Mouse (Mus musculus): ENCODE measurements around the gene Gm29609.

Gm29609 gene

DNA sequence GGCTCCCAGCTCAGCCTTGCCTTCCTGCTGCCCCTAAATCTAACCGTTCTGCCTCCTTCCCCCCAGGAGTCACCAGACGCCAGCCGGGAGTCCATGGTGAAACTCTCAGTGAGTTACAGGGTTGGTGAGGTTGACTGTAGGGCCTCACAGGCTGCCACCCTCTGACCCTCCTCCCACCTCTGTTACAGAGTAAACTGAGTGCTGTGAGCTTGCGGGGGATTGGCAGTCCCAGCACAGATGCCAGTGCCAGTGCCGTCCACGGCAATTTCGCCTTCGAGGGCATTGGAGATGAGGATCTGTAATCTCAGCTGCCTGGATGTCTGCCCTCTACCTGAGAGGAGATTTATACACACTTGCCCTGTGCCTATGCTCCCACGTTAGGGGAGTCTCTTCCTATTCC is 18.5 kb upstream of the Gm29609 start:
- DNase-seq (ENCODE audit: low spot score in 2 of 2): no peak

DNA sequence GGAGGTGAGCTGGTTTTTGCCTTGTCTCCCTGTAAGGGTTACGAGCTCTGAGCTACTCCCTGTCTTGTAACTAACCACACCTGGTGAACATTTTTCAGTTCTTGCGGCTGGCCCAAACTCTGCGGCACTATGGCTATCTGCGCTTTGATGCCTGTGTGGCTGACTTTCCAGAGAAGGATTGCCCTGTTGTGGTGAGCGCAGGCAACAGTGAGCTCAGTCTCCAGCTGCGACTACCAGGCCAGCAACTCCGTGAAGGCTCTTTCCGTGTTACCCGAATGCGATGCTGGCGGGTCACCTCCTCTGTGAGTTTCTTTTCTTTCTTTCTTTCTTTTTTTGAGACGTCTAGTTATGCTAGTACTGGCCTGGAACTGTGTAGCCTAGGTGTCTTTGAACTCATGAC is 17.4 kb upstream of the Gm29609 start:
- DNase-seq (ENCODE audit: low spot score in 2 of 2): no peak

DNA sequence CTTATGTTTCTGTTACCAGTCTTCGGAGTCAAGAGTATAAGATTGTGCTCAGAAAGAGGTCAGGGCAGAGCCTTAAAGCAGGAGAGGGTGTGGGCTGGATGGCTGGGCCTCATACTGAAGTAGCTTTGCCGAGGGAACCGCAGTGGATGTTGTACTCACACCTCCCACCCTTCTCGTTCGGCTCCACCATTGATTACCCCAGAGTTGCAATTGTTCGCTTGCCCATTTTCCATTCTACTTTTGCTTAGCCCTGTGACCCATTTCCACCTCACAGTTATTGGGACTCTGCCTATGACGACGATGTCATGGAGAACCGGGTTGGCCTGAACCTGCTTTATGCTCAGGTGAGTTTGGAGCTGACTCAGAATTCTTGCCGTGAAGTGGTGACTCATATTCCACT is 16.5 kb upstream of the Gm29609 start:
- no peak for DNase-seq (ENCODE audit: low spot score in 2 of 2)

DNA sequence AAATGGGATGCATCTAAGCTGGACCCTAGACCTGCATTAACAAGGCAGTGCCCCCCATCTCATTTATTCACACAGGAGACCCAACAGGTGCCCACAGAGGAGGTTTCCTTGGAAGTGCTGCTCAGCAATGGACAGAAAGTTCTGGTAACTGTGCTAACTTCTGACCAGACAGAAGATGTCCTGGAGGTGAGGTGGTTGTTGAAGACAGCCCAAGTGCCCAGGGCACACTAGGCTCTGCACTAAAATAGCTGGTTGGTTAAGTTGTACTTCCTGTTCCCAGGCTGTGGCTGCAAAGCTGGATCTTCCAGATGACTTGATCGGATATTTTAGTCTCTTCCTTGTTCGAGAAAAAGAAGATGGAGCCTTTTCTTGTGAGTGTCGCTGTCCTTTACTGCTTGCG is 16.0 kb upstream of the Gm29609 start:
- no peak for DNase-seq (ENCODE audit: low spot score in 2 of 2)

DNA sequence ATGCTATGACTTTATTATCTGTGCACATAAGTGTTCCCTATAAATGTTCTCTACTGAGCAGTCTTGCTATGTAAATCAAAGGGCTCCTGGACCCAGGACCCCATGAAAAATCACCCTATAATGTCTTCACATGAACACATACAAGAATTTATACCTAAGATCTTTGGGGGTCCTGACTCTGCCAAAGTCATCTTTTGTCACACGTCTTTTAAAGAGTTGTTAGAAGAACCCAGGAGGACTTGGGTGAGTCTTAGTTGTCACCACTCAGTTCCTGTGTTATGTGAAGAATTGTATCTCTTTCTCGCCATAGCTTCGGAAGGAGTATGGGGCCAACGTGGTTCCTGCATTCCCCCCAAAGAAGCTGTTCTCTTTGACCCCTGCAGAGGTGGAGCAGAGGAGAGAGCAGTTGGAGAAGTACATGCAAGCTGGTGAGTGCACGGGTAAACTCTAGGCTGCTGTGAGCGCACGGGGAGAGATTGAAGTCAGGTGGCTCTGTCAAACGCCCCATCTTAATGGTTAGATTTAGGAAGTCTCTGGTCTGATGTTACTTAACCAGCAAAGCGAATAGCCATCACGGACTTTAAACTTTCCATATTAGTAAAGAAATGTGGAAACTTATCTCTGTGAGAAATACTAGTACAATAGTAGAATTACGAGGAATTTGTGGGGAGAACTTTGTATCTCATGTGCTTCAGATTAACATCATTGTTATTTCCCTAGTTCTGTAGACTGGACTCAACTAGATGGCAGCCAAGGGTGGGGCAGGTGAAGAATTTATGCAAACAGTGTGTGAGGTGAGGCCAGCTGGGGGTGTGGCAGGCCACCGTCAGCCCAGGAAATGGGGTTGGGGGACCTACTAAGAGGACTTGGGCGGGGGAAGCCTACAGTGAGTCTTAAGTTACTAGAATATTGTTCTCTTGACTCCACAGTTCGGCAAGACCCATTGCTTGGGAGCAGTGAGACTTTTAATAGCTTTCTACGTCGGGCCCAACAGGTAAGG is 15.1 kb upstream of the Gm29609 start:
- no peak for DNase-seq (ENCODE audit: low spot score in 2 of 2)

DNA sequence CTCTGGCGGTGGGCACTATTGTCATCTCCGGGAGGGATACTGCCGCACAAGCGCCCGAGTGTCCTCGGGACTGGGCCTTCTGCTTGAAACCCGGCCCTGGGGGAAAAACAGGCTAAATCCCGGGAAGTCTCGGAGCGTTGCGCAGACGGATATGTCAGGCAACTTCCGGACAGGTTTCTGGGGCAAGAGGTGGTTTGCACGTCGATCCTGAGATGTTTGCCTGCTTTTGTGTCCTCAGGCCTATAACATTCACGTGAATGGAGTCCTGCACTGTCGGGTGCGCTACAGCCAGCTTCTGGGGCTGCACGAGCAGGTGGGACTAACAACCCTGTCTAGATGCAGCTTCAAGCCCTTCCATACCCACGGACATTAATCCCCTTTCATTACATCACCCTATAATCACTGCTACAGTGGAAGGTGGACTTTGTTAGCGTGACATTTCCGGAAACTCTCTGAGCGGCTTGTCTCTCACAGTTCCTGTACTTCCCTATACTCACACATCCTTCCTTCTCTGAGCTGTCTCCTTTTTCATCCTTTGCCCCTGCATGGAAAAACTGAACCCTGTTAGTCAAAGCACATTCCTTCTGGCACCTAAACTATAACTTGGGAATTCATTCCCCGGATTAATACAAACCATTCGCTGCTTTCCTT is 14.0 kb upstream of the Gm29609 start:
- no peak for DNase-seq (ENCODE audit: low spot score in 2 of 2)

DNA sequence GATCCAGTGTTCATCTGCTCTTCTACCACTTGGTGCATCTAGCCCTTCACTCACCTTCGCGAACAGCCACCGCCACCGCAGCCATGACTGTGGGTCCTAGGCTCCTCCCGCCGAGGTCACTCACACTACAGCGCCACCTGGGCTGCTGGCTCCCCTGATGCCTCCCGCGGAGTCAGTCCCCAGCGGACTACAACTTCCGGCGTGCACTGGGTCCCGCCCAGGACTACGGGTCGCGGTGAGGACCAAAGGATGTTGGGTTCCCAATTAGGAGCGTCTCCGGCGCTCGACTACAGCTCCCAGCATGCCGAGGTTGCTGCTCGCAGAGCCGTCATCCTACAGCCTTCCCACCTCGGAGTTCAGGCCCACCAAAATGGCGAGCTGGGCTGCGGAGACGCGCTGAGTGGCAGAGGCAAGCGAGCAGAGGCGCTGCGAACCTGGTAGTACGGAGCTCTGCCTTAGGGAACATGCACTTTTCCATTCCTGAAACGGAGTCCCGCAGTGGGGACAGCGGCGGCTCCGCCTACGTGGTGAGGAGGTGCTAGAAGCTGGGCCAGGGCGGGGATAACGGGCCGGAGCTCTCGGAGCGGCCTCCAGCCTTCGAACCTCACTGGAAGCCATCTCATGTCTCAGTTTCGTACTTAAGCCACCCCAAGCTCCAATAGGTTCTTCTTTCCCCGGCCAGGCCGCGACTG is 13.4 kb upstream of the Gm29609 start, which contains the start of the genes Snx17 and Eif2b4:
Gene Snx17 (plus strand): TSS at position 289 of the 692 bp plus-strand sequence.
Gene Eif2b4 (minus strand): TSS at position 492 of the 692 bp plus-strand sequence.
- peak; percentile 99 for DNase-seq (ENCODE audit: low spot score in 2 of 2)

DNA sequence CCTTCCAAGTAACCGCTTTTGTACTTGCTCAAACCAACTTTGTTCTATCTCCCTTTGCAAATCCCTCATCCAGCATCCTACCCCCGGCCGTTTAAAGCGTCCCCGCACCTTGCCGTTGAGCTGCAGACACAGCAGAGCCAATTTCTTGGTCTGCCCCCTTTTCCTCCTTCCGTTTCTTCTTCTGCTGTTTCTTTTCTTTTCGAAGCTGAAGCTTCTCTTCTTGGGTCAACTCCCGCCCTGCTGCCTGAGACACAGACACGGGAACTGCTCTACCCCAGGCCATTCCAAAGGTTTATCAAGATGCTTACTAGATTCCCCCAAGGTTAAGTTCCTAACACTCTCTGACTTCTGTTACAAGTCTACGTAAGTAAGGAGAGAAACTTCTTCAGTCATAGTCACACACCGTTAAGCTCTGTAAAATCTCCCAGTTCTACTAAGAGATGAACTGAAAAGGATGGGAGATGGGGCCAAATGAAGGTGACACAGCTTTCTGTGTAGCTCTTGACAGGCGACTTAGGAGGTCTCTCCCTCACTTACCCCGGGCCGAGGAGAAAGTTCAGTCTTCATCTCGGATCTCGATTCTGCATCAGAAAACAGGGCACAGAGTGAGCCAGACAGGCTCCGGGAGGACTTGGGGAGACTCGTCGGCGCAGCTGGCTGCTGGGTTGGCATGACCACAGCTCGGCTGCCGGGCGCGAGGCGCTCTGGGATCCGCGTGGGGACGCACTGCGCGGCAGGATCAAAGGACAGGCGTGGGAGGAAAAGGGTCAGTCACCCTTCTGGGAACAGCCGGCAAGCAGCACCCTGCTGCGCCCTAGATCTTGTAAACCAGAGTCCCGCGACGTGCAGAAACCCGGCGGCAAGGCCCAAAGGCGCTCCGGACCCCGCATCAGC is 12.6 kb upstream of the Gm29609 start:
- no peak for DNase-seq (ENCODE audit: low spot score in 2 of 2)

DNA sequence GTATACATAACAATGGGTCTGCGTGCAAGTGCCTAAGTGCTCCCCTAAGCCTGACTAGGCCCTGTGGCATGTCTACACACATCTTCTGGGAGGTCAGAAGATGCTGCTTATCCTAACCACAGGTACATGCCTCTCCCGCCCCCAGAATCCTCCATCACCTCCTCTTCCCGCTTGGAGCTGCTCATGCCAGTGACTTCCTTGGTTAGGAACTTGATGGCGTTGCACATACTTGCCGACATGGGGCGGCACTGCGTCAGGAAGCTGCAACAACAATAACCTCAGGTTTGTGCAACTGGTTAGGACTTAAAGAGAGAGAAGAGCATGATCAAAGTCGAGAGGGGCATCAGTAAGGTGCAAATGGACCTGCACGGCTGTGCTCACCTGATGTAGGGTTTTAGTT is 10.5 kb upstream of the Gm29609 start:
- no peak for DNase-seq (ENCODE audit: low spot score in 2 of 2)

DNA sequence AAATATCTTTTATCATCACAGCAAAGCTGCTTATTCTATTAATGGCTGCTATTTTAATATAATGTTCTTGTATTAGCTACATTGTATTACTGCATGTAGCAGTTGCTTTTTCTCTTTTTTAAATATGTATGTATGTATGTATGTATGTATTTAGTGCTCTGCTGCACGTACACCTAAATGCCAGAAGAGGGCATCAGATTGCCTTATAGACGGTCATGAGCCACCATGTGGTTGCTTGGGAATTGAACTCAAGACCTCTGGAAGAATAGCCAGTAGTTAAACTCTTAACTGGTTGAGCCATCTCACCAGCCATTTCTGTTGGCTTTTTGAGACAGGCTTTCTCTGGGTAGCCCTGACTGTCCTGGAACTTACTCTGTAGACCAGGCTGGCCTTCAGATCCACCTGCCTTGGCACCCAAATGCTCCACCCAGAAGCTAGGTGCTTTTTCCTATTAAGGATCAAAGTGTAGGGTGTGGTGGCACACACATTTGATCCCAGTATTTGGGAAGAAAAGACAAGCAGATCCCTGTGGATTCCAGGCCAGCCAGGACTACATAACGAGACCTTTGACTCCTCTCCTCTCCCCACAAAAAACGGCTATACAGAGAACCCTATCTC is 8.6 kb upstream of the Gm29609 start:
- DNase-seq (ENCODE audit: low spot score in 2 of 2): no peak

DNA sequence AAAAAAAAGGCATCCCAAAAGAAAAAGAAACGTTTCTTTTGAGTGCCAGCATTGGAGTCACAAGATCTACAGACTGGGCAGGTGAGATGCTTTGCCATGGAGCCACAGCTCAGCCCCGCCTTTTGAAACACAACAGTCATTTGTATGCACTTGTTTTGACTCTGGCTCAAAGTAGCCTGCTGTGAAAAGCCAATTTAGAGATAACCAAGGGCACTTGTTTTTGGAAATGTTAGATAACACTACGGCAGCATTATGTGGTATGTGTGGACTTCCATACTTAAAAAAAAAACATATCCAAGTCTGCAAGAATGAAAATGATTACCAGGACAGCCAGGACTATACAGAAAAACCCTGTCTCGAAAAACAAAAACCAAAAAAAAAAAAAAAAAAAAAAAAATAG is 4.0 kb upstream of the Gm29609 start:
- no peak for DNase-seq (ENCODE audit: low spot score in 2 of 2)

DNA sequence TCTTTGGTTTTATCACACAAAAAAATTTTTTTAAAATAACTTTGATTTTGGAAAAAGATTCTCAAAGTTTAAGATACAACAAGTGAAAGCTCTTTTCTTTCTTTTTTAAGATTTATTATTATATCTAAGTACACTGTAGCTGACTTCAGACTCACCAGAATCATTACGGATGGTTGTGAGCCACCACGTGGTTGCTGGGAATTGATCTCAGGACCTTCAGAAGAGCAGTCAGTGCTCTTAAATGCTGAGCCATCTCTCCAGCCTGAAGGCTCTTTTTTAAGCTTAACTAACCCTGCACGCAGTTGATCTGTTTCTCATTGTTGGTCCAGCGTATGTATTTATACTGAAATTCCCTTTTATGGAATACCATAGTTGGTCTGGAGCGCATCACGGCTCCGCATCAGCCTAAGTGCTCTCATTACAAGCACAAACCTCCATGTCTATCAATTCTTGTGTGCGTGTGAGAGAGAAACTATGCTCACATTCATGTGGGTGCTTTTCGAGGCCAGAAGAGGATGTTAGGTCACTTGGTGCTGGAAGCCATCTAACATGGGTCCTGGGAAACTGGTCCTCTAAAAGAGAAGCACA is 1.6 kb upstream of the Gm29609 start:
- no peak for DNase-seq (ENCODE audit: low spot score in 2 of 2)

DNA sequence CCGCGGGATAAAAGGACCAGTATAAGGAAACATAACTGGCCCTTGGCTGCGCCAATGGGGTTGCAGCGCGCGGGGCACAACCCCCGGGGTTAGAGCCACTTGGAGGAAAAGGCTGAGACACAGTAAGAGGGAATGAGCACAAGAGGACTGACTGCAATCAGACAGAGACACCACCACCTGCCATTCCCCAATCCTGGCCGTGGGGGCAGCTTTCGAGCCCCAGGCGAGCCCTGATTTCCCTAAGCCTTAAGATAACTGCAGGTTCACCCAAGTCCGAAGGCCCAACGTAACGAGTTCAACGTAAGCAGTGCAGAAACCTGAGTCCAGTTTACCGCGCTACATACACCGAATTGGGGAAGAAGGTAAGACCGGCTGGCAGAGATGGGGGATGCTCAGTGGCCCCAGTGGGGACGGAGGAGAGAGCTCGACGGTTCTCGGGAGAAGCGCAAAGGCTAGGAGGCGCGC is 378 bp downstream of the Gm29609 start:
- peak in 1 of 2 experiments; percentile 75 for DNase-seq (ENCODE audit: low spot score in 2 of 2)

DNA sequence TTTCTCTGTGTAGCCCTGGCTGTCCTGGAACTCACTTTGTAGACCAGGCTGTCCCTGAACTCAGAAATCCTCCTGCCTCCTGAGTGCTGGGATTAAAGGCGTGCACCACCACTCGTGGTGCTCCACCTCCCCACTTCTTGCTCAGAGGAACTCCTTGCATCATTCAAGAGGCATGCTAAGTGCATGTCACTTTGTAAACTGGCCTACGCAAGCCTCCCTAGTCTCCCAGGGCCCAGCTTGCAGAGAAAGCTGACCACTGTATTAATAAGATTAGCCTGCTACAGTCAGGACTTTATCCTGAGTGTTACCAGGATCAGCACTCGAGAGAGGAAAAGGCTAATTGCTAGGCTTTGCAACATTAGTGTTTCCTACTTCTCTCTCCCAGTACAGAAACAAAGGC is 11.1 kb downstream of the Gm29609 start:
- no peak for DNase-seq (ENCODE audit: low spot score in 2 of 2)

DNA sequence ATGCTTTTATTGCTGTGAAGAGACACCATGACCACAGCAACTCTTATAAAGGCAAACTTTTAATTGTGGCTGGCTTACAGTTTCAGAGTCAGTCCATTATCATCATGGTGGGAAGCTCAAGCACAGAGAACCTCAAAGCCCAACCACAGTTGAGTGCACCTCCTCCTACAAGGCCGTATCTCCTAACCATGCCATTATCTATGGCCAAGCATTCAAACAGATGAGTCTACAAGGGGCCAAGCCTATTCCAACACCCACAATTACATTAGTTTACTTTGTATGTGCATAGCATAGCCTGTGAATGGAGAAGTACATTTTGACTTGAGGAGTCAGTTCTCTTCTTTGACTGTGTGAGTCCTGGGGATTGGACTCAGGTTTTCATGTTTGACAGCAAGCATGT is 14.8 kb downstream of the Gm29609 start:
- no peak for DNase-seq (ENCODE audit: low spot score in 2 of 2)

DNA sequence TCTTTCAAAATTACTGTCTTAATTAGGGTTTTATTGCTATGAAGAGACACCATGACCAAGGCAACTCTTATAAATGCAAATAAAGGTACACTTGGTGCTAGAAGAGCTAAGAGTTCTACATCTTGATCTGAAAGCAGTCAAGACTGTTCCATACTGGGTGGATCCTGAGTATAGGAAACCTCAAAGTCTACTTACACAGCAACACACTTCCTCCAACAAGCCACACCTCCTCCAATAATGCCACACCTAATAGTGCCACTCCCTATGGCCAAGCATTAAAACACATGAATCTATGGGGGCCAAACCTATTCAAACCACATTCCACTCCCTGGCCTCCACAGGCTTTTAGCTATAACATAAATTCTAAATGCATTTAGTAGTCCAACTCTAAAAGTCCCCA is 17.2 kb downstream of the Gm29609 start:
- DNase-seq (ENCODE audit: low spot score in 2 of 2): no peak

DNA sequence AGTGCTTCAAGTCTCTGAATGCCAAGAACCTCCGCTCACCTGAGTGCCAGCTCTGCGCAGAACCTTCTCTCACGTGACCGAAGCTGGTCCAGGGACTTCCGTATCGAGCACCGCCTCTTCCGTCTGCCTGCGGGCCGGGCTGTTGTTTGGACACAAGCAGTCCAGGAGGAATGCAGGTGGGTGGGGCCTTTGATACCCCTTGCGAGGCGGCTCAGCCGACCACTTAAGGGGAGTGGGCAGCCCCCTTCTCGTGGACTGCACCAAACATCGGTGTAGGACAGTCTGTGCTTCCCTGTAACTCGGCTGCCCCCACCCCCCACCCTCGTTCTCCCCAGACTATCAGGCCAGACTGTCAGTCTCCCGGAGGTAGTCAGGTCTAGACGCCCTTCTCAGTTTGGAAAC is 25.6 kb downstream of the Gm29609 start, which contains the start of gene Mpv17:
Gene Mpv17 (minus strand): TSS at position 100 of the 402 bp plus-strand sequence.
- DNase-seq (ENCODE audit: low spot score in 2 of 2): peak; percentile 71 to 85

DNA sequence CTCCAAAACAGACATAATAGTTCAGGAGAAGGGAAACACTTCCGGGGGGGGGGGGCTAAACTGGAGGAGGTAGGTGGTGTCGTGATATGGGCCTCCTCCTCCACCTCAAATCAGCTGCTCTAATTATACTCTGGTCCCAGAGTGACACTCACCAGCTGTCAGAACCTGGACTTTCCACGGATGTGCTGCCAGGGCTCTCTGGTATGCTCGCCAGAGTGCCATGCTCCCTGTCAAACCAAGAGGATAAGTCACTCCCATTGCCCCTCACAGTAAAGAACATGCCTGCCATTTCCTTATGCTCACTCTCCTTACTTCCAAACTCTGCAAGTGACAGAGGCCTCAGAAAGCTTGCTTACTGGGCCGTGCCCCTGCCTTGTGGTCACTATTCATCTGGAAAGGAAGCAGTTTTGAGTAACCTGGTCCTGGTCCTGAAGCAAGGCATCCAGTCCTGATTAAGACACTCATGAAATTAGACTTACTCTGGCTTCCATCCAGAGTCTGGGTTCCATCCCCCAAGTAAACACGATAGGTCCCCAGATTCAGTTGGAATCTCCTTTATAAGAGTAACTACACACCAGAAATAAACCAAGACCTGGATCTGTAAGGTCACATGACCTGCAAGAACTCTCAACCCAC is 26.1 kb downstream of the Gm29609 start:
- no peak for DNase-seq (ENCODE audit: low spot score in 2 of 2)

DNA sequence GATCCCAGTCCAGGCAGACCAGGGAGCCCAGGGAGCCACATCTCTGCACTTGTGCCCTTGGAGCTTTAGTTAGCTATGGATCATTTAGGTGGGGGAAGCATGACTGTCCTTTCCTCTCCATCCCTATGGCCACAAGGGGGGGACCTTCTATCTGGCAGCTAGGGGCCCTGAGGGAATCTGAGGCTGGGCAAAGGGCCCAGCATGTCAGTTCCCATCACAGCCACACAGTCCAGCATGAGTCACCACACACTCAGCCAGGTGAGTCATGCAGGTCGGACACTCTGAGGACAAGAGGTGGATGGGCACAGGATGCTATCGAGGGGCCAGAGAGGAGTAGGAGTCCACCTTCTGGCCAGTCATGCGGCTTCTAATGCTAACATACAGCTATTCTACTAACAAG is 28.0 kb downstream of the Gm29609 start:
- DNase-seq (ENCODE audit: low spot score in 2 of 2): no peak

DNA sequence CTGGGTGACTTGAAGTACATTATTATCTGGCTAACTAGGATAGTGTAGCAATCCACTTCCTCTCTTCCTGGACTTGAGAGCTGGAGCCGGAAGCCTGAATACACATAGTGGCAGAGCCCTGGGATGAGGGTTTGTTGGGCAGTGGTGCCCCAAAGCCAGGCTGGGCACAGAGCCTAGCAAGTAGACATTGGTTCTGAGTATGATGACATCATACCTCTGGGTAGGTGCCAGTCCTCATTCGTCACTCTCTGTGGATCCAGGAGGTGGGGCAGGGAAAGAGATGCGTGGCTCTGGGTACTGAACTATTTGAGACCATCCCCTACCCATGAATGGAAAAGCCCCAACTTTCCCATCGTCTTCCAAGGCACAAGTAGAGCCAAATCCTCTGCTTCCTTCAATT is 29.9 kb downstream of the Gm29609 start:
- DNase-seq (ENCODE audit: low spot score in 2 of 2): no peak
